ENCODE assay signal across 9 mouse cellular contexts in the genomic region with DNA sequence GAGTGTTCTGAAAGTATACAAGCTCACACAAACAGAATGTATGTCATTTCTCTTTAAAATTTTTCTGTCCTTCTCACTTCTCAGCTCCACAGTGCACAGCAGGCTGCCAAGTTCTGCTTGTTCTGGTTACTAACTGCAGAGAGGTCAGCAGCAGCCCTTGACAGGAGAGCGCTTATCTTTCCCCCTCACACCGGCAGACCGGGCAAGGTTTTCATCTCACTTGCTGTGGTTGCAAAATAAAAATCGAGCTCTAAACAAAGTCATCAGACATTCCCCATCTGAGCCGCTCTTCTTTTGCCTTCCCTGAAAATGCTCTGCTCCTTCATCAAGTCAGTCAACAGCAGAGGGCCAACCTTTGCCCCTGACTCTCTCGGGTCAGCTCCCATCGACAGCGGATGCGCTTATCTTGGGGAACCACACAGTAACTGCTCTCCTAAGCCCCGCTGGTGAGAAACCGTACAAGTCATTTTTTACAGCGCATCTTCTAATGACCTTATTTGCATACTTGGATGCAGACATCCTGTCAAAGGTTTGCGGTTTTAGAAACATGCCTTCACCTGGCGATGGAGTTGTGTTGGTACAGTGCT.
DNase-seq lines count a peak whose midpoint lies in the region; ATAC-seq and TF ChIP-seq lines count a peak whose summit lies in the region.
"Had no signal": no experiment of that assay in that cellular context is flagged by ENCODE, and none has a peak within 500 bp of the region (broad histone marks: within the 10 kb centered on the region; RNA-seq: fewer than 3 reads in every experiment).

No protein-coding gene starts in this region.

- DNase-seq in hindbrain, embryonic 10.5 days (ENCODE audit: low spot score) = peak; percentile 47
- DNase-seq in hindbrain, embryonic 14.5 days (ENCODE audit: low spot score) = no peak
- DNase-seq in spleen, postnatal 36 days (ENCODE audit: low spot score in 2 of 2) = peak; percentile 2 to 4
- no peak for DNase-seq in spleen, adult 12 weeks (ENCODE audit: low spot score)
- DNase-seq in heart, postnatal 10 days = peak; percentile 62 to 72
- no peak for DNase-seq in left cerebral cortex, adult 11 months (ENCODE audit: low spot score)
- no peak for DNase-seq in layer of hippocampus, adult 2 months (ENCODE audit: low spot score in 2 of 2)

- no peak overlapping the region for H3K4me3 ChIP-seq in hindbrain, embryonic 10.5 days
- no peak overlapping the region for H3K4me3 ChIP-seq in hindbrain, embryonic 14.5 days (replicated peaks; ENCODE audit: low read length)
- no peak overlapping the region for H3K4me3 ChIP-seq in midbrain, embryonic 16.5 days (ENCODE audit: low read depth, low read length)
- no peak overlapping the region for H3K4me3 ChIP-seq in layer of hippocampus, adult 2 months
- H3K4me3 ChIP-seq: embryonic facial prominence, embryonic 13.5 days had no signal

- no peak for ATAC-seq in hindbrain, embryonic 14.5 days (ENCODE audit: low FRiP score)
- ATAC-seq in midbrain, embryonic 16.5 days = no peak

- no peak overlapping the region for H3K9ac ChIP-seq in hindbrain, embryonic 14.5 days
- no peak overlapping the region for H3K9ac ChIP-seq in midbrain, embryonic 16.5 days (ENCODE audit: low read depth, low read length)
- H3K9ac ChIP-seq: embryonic facial prominence, embryonic 13.5 days had no signal

- no peaks in the 10 kb centered on the region for H3K36me3 ChIP-seq in hindbrain, embryonic 10.5 days
- H3K36me3 ChIP-seq in hindbrain, embryonic 14.5 days (replicated peaks; ENCODE audit: control insufficient read depth, insufficient read depth) = no peaks in the 10 kb centered on the region
- no peaks in the 10 kb centered on the region for H3K36me3 ChIP-seq in midbrain, embryonic 16.5 days (ENCODE audit: control insufficient read depth, insufficient read depth, low read length)
- H3K36me3 ChIP-seq: embryonic facial prominence, embryonic 13.5 days had no signal

- no peaks in the 10 kb centered on the region for H3K27me3 ChIP-seq in hindbrain, embryonic 10.5 days (ENCODE audit: insufficient read depth, poor library complexity, severe bottlenecking)
- H3K27me3 ChIP-seq in hindbrain, embryonic 14.5 days (ENCODE audit: control insufficient read depth, insufficient read depth, low read length) = no peaks in the 10 kb centered on the region
- H3K27me3 ChIP-seq in midbrain, embryonic 16.5 days (ENCODE audit: control insufficient read depth, insufficient read depth, low read depth, low read length) = no peaks in the 10 kb centered on the region
- H3K27me3 ChIP-seq: embryonic facial prominence, embryonic 13.5 days had no signal

- H3K4me2 ChIP-seq in hindbrain, embryonic 14.5 days (replicated peaks) = no peak overlapping the region; the same call in 1 of the 2 replicates
- H3K4me2 ChIP-seq in midbrain, embryonic 16.5 days (ENCODE audit: low read length) = peak overlapping the region; percentile 14; the same call in 1 of the 2 replicates
- H3K4me2 ChIP-seq: embryonic facial prominence, embryonic 13.5 days had no signal

- WGBS in hindbrain, embryonic 10.5 days = 35% methylated on average over 14 of the region's 14 CpGs
- 25% methylated on average over 14 of the region's 14 CpGs for WGBS in hindbrain, embryonic 14.5 days
- whole genome bisulfite sequencing in midbrain, embryonic 16.5 days = 43% methylated on average over 14 of the region's 14 CpGs

- H3K9me3 ChIP-seq in hindbrain, embryonic 10.5 days = no peaks in the 10 kb centered on the region
- no peaks in the 10 kb centered on the region for H3K9me3 ChIP-seq in hindbrain, embryonic 14.5 days (ENCODE audit: control insufficient read depth, low read length)
- H3K9me3 ChIP-seq in midbrain, embryonic 16.5 days (replicated peaks; ENCODE audit: control insufficient read depth, low read length, poor library complexity, severe bottlenecking) = no peaks in the 10 kb centered on the region
- H3K9me3 ChIP-seq: embryonic facial prominence, embryonic 13.5 days had no signal

- no peak for TF ChIP-seq CTCF in layer of hippocampus, adult 2 months (conservative IDR thresholded peaks at IDR 0.05)

- intact Hi-C loops in heart, postnatal 10 days (cut with DNase I) = no loop called here

- peaks cover 31% of the 10 kb centered on the region for H3K4me1 ChIP-seq in hindbrain, embryonic 10.5 days (replicated peaks)
- peaks cover 10% of the 10 kb centered on the region; the same call in 1 of the 2 replicates for H3K4me1 ChIP-seq in hindbrain, embryonic 14.5 days (replicated peaks; ENCODE audit: control insufficient read depth, insufficient read depth, low read length)
- H3K4me1 ChIP-seq in midbrain, embryonic 16.5 days (ENCODE audit: control insufficient read depth, insufficient read depth, low read length) = peaks cover 10% of the 10 kb centered on the region; the same call in 1 of the 2 replicates

- H3K27ac ChIP-seq in hindbrain, embryonic 10.5 days = 0 out of 2 replicates have a peak overlapping the region, but pooled peaks have one; percentile 50
- H3K27ac ChIP-seq in hindbrain, embryonic 14.5 days = no peak overlapping the region
- H3K27ac ChIP-seq in midbrain, embryonic 16.5 days (ENCODE audit: low read length) = no peak overlapping the region
- no peak overlapping the region for H3K27ac ChIP-seq in layer of hippocampus, adult 2 months
- H3K27ac ChIP-seq: embryonic facial prominence, embryonic 13.5 days had no signal

Comparison
In these comparisons a context has a peak if more than half of its experiments do, and no peak if none do; other contexts are left out.
1. DNase-seq: peak in hindbrain, embryonic 10.5 days (single experiment), spleen, postnatal 36 days (2 of 2) and heart, postnatal 10 days (2 of 2); none in hindbrain, embryonic 14.5 days (single experiment), spleen, adult 12 weeks (single experiment), left cerebral cortex, adult 11 months (single experiment) and layer of hippocampus, adult 2 months (0 of 2).